Mouse (Mus musculus): ENCODE data around the gene Fpr-rs6. TPM values are rescaled to one million over a fixed set of nuclear protein-coding genes. Genes with fewer than 3 reads are reported as not detected.

Gene Fpr-rs6
- total RNA-seq (2012; rRNA removed) (not detected in 2 replicates), total RNA-seq (2014; rRNA removed) (not detected in 2 replicates), polyA plus RNA-seq (2012; ENCODE audit: insufficient read length, low read depth) (not detected in 2 replicates)

DNA sequence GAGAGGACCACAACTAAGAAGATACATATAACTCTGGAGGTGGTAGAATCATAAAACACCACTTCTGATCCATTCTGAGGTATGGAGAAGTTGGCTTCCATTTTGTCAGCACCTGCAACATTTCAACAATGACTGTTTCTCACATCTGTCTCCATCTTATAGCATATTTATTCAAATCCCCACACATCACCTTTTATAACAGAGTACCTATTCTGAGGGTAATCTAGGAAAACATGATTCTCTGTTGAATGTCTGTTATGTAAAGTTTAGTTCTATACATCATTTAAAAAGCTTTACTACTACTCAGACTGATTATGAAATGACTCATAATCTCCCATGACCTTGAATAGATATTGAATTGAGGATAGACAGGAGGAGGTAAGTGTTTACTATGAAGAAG is at the start of gene Fpr-rs6:
Gene Fpr-rs6 (minus strand): TSS at position 101 of the 400 bp plus-strand sequence.
- Histone ChIP-seq H3K27me3 (replicated peaks) (no peaks in the 10 kb centered on the region), H3K4me3 (replicated peaks in 1 of 3; ENCODE audit: low read depth in 2 of 3, low read length in 2 of 3, poor library complexity in 1 of 3) (no peak within 1 kb of the TSS), H3K4me1 (ENCODE audit: control insufficient read depth in 1 of 2, insufficient read depth in 2 of 2) (no peaks in the 10 kb centered on the region), H3K36me3 (replicated peaks in 1 of 2; ENCODE audit: control insufficient read depth in 1 of 2, insufficient read depth in 1 of 2, low read length in 1 of 2) (no peaks in the 10 kb centered on the region), H3K79me2 (replicated peaks; ENCODE audit: control insufficient read depth, extremely low read depth, insufficient read depth, poor library complexity, severe bottlenecking) (no peaks in the 10 kb centered on the region), H3K9me3 (replicated peaks; ENCODE audit: low read length) (peaks cover 2% of the 10 kb centered on the region), H3K9ac (ENCODE audit: insufficient read depth, low read depth) (no peak within 1 kb of the TSS), H3K4me2 (ENCODE audit: insufficient read depth, low read depth, poor library complexity, severe bottlenecking) (no peak within 1 kb of the TSS), H3K27ac (ENCODE audit: insufficient read depth, low read depth) (no peak within 1 kb of the TSS)
- dilution Hi-C loops (cut with MboI; ENCODE audit: extremely low pct_ligation_motif_present, extremely low pct_unique_long_range_greater_than_20kb, low sequenced_read_pairs) (no loop called here), in situ Hi-C loops (cut with MboI; ENCODE audit: low pct_ligation_motif_present, low pct_unique_long_range_greater_than_20kb, low sequenced_read_pairs) (no loop called here)
- TF ChIP-seq MXI1 (IDR thresholded peaks at IDR 0.05; ENCODE audit: low read depth, low read length) (no peak), SMC3 (IDR thresholded peaks at IDR 0.05; ENCODE audit: low read depth, low read length) (no peak), HCFC1 (IDR thresholded peaks at IDR 0.05; ENCODE audit: low read depth, low read length) (no peak), CTCF (conservative IDR thresholded peaks at IDR 0.05 in 1 of 2, IDR thresholded peaks at IDR 0.05 in 1 of 2; ENCODE audit: low read depth in 2 of 2, low read length in 2 of 2) (no peak), IRF4 (IDR thresholded peaks at IDR 0.05; ENCODE audit: low read depth, low read length) (no peak), CHD2 (IDR thresholded peaks at IDR 0.05; ENCODE audit: low read length) (no peak), USF1 (IDR thresholded peaks at IDR 0.05; ENCODE audit: low read depth, low read length) (no peak), POLR2AphosphoS2 (IDR thresholded peaks at IDR 0.05; ENCODE audit: low read depth, low read length) (no peak), GABPA (IDR thresholded peaks at IDR 0.05; ENCODE audit: insufficient replicate concordance, low read depth, low read length) (no peak), UBTF (IDR thresholded peaks at IDR 0.05; ENCODE audit: low read depth, low read length) (no peak), KAT2A (IDR thresholded peaks at IDR 0.05; ENCODE audit: insufficient replicate concordance, low read length) (no peak), ZNF384 (IDR thresholded peaks at IDR 0.05; ENCODE audit: low read depth, low read length) (no peak), JUN (IDR thresholded peaks at IDR 0.05; ENCODE audit: insufficient read depth, low read depth, low read length) (no peak), MAZ (IDR thresholded peaks at IDR 0.05; ENCODE audit: low read depth, low read length) (no peak), POLR2A (IDR thresholded peaks at IDR 0.05; ENCODE audit: low read depth, low read length) (no peak), EP300 (IDR thresholded peaks at IDR 0.05; ENCODE audit: low read length) (no peak)
- no peak for DNase-seq (ENCODE audit: extremely low read depth)

Other genes with a start within 250 kb of the Fpr-rs6 start
- not detected in 2 replicates for gene Vmn2r104, start 134.8 kb downstream of the Fpr-rs6 start, total RNA-seq (2012; rRNA removed)
- not detected in 2 replicates for gene Vmn2r104, start 134.8 kb downstream of the Fpr-rs6 start, total RNA-seq (2014; rRNA removed)
- not detected in 2 replicates for gene Vmn2r104, start 134.8 kb downstream of the Fpr-rs6 start, polyA plus RNA-seq (2012; ENCODE audit: insufficient read length, low read depth)
- gene Fpr-rs7, start 68.9 kb downstream of the Fpr-rs6 start, total RNA-seq (2012; rRNA removed): not detected in 2 replicates
- not detected in 2 replicates for gene Fpr-rs7, start 68.9 kb downstream of the Fpr-rs6 start, total RNA-seq (2014; rRNA removed)
- gene Fpr-rs7, start 68.9 kb downstream of the Fpr-rs6 start, polyA plus RNA-seq (2012; ENCODE audit: insufficient read length, low read depth): not detected in 2 replicates
- gene Vmn2r105, start 52.0 kb upstream of the Fpr-rs6 start, total RNA-seq (2012; rRNA removed): not detected in 2 replicates
- not detected in 2 replicates for gene Vmn2r105, start 52.0 kb upstream of the Fpr-rs6 start, total RNA-seq (2014; rRNA removed)
- gene Vmn2r105, start 52.0 kb upstream of the Fpr-rs6 start, polyA plus RNA-seq (2012; ENCODE audit: insufficient read length, low read depth): not detected in 2 replicates
- gene Vmn2r106, start 102.5 kb upstream of the Fpr-rs6 start, total RNA-seq (2012; rRNA removed): not detected in 2 replicates
- not detected in 2 replicates for gene Vmn2r106, start 102.5 kb upstream of the Fpr-rs6 start, total RNA-seq (2014; rRNA removed)
- not detected in 2 replicates for gene Vmn2r106, start 102.5 kb upstream of the Fpr-rs6 start, polyA plus RNA-seq (2012; ENCODE audit: insufficient read length, low read depth)
- not detected in 2 replicates for gene Vmn2r107, start 162.1 kb upstream of the Fpr-rs6 start, total RNA-seq (2012; rRNA removed)
- gene Vmn2r107, start 162.1 kb upstream of the Fpr-rs6 start, total RNA-seq (2014; rRNA removed): not detected in 2 replicates
- not detected in 2 replicates for gene Vmn2r107, start 162.1 kb upstream of the Fpr-rs6 start, polyA plus RNA-seq (2012; ENCODE audit: insufficient read length, low read depth)
- not detected in 2 replicates for gene Vmn1r224, start 231.0 kb upstream of the Fpr-rs6 start, total RNA-seq (2012; rRNA removed)
- gene Vmn1r224, start 231.0 kb upstream of the Fpr-rs6 start, total RNA-seq (2014; rRNA removed): not detected in 2 replicates
- not detected in 2 replicates for gene Vmn1r224, start 231.0 kb upstream of the Fpr-rs6 start, polyA plus RNA-seq (2012; ENCODE audit: insufficient read length, low read depth)